Comparison of ENCODE assay signal across 28 mouse cellular contexts in the genomic region with DNA sequence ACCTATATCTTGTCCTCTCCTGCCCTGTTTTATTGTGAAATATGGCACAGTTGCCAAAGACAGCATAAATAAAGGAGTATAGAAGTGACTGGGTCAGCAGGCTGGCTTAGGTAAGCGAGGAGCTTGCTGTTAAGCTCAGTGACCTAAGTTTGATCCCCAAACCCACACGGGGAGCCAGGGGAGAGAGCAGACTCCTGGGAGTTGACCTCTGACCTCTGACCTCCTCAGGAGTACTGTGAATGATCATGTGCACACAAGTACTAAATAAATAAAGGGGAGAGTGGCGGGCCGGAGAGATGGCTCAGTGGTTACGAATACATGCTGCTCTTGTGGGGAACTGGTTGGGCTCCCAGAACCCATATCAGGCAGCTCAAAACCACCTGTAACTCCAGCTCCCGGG. TPM values are rescaled to one million over a fixed set of nuclear protein-coding genes. Genes with fewer than 3 reads are reported as not detected.
A peak's percentile ranks its signal among the peaks of the same experiment; 100 is the strongest.
DNase-seq lines count a peak whose midpoint lies in the region; ATAC-seq and TF ChIP-seq lines count a peak whose summit lies in the region.
"Had no signal": no experiment of that assay in that cellular context is flagged by ENCODE, and none has a peak within 500 bp of the region (broad histone marks: within the 10 kb centered on the region; RNA-seq: fewer than 3 reads in every experiment).

No protein-coding gene starts in this region.

- 73% methylated on average over 6 of the region's 6 CpGs for WGBS in liver, embryonic 13.5 days (ENCODE audit: insufficient replicate concordance)
- WGBS in liver, embryonic 11.5 days = 57% methylated on average over 6 of the region's 6 CpGs
- 62% methylated on average over 6 of the region's 6 CpGs for whole genome bisulfite sequencing in liver, postnatal 0 days (ENCODE audit: insufficient replicate concordance)

- H3K4me3 ChIP-seq in gastrocnemius, adult 2 months = peak overlapping the region; percentile 66
- H3K4me3 ChIP-seq in liver, embryonic 13.5 days (replicated peaks) = no peak overlapping the region
- H3K4me3 ChIP-seq in liver, embryonic 11.5 days (ENCODE audit: low read depth, low read length) = no peak overlapping the region
- H3K4me3 ChIP-seq in liver, postnatal 0 days (ENCODE audit: low read depth, low read length) = no peak overlapping the region
- H3K4me3 ChIP-seq: embryonic facial prominence, embryonic 12.5 days; embryonic facial prominence, embryonic 15.5 days; forebrain, embryonic 12.5 days; forebrain, embryonic 15.5 days; hindbrain, embryonic 12.5 days; hindbrain, embryonic 15.5 days had no signal

- H3K4me2 ChIP-seq in liver, embryonic 13.5 days = no peak overlapping the region
- H3K4me2 ChIP-seq in liver, embryonic 11.5 days = no peak overlapping the region
- no peak overlapping the region for H3K4me2 ChIP-seq in liver, postnatal 0 days (ENCODE audit: low read depth, low read length)
- H3K4me2 ChIP-seq: embryonic facial prominence, embryonic 12.5 days; embryonic facial prominence, embryonic 15.5 days; forebrain, embryonic 12.5 days; forebrain, embryonic 15.5 days; heart, embryonic 11.5 days; hindbrain, embryonic 12.5 days; hindbrain, embryonic 15.5 days had no signal

- H3K9me3 ChIP-seq in liver, embryonic 13.5 days (replicated peaks) = peaks cover 4% of the 10 kb centered on the region; the same call in 1 of the 2 replicates
- no peaks in the 10 kb centered on the region; the same call in 1 of the 2 replicates for H3K9me3 ChIP-seq in liver, embryonic 11.5 days (ENCODE audit: control insufficient read depth, low read length)
- H3K9me3 ChIP-seq in liver, postnatal 0 days (ENCODE audit: low read length) = no peaks in the 10 kb centered on the region
- H3K9me3 ChIP-seq: embryonic facial prominence, embryonic 12.5 days; embryonic facial prominence, embryonic 15.5 days; forebrain, embryonic 12.5 days; forebrain, embryonic 15.5 days; hindbrain, embryonic 15.5 days had no signal

- no peak for TF ChIP-seq CTCF in gastrocnemius, adult 2 months (IDR thresholded peaks at IDR 0.05)
- TF ChIP-seq CTCF in liver, postnatal 0 days (IDR thresholded peaks at IDR 0.05; ENCODE audit: low read depth) = no peak

- ATAC-seq in liver, embryonic 13.5 days (ENCODE audit: low read depth) = no peak
- ATAC-seq in liver, embryonic 11.5 days (replicated peaks; ENCODE audit: low FRiP score) = no peak
- peak; percentile 35 for ATAC-seq in liver, postnatal 0 days
- ATAC-seq: activated CD4-positive, CD25-positive, alpha-beta regulatory T cell, adult 4 months; forebrain, embryonic 15.5 days had no signal

- peaks cover 7% of the 10 kb centered on the region; the same call in 1 of the 2 replicates for H3K36me3 ChIP-seq in liver, embryonic 13.5 days
- no peaks in the 10 kb centered on the region for H3K36me3 ChIP-seq in liver, embryonic 11.5 days (ENCODE audit: control insufficient read depth, insufficient read depth, low read length)
- peaks cover 8% of the 10 kb centered on the region; the same call in 1 of the 2 replicates for H3K36me3 ChIP-seq in liver, postnatal 0 days (replicated peaks; ENCODE audit: insufficient read depth, low read length)
- H3K36me3 ChIP-seq: embryonic facial prominence, embryonic 12.5 days; embryonic facial prominence, embryonic 15.5 days; forebrain, embryonic 12.5 days; forebrain, embryonic 15.5 days; hindbrain, embryonic 12.5 days; hindbrain, embryonic 15.5 days had no signal

- peak; percentile 29 for DNase-seq in gastrocnemius, adult 2 months
- DNase-seq in gastrocnemius, postnatal 14 days = no peak
- DNase-seq in liver, embryonic 13.5 days = no peak
- DNase-seq in liver, embryonic 11.5 days (ENCODE audit: low spot score) = no peak
- DNase-seq in liver, postnatal 0 days = no peak
- no peak for DNase-seq in thymus, postnatal 14 days
- DNase-seq: adrenal gland, postnatal 10 days; adrenal gland, postnatal 36 days; cerebellum, adult 18-20 months; cerebellum, adult 9-10 months; cerebellum, postnatal 14 days; gastrocnemius, postnatal 10 days; heart, adult 11 months had no signal

- intact Hi-C loops in gastrocnemius, adult 2 months (cut with DNase I) = loop anchor here (1.0 kb wide), 1 partner anchor 9 kb away; no protein-coding TSS in a partner anchor
- intact Hi-C loops in gastrocnemius, postnatal 14 days (cut with DNase I; ENCODE audit: low total_unique reads) = no loop called here

- H3K9ac ChIP-seq in liver, embryonic 13.5 days = peak overlapping the region; percentile 39
- H3K9ac ChIP-seq in liver, embryonic 11.5 days (ENCODE audit: low read depth, low read length) = no peak overlapping the region
- no peak overlapping the region for H3K9ac ChIP-seq in liver, postnatal 0 days (replicated peaks)
- H3K9ac ChIP-seq: embryonic facial prominence, embryonic 12.5 days; embryonic facial prominence, embryonic 15.5 days; forebrain, embryonic 12.5 days; forebrain, embryonic 15.5 days; hindbrain, embryonic 12.5 days; hindbrain, embryonic 15.5 days had no signal

- no peaks in the 10 kb centered on the region for H3K27me3 ChIP-seq in liver, embryonic 13.5 days
- no peaks in the 10 kb centered on the region for H3K27me3 ChIP-seq in liver, embryonic 11.5 days (replicated peaks; ENCODE audit: control insufficient read depth, insufficient read depth, low read length)
- no peaks in the 10 kb centered on the region for H3K27me3 ChIP-seq in liver, postnatal 0 days (ENCODE audit: insufficient read depth, low read length)
- H3K27me3 ChIP-seq: embryonic facial prominence, embryonic 12.5 days; embryonic facial prominence, embryonic 15.5 days; forebrain, embryonic 12.5 days; forebrain, embryonic 15.5 days; hindbrain, embryonic 12.5 days; hindbrain, embryonic 15.5 days had no signal

- peak overlapping the region; percentile 93 for H3K27ac ChIP-seq in gastrocnemius, adult 2 months
- H3K27ac ChIP-seq in liver, embryonic 13.5 days = peak overlapping the region; percentile 23; the same call in 1 of the 2 replicates
- no peak overlapping the region for H3K27ac ChIP-seq in liver, embryonic 11.5 days (ENCODE audit: low read depth, low read length)
- H3K27ac ChIP-seq in liver, postnatal 0 days (ENCODE audit: low read depth) = no peak overlapping the region
- H3K27ac ChIP-seq: embryonic facial prominence, embryonic 12.5 days; embryonic facial prominence, embryonic 15.5 days; forebrain, embryonic 12.5 days; forebrain, embryonic 15.5 days; hindbrain, embryonic 12.5 days; hindbrain, embryonic 15.5 days had no signal

- peaks cover 54% of the 10 kb centered on the region for H3K4me1 ChIP-seq in liver, embryonic 13.5 days (replicated peaks)
- peaks cover 44% of the 10 kb centered on the region for H3K4me1 ChIP-seq in liver, embryonic 11.5 days (replicated peaks; ENCODE audit: control insufficient read depth, insufficient read depth, low read length)
- peaks cover 31% of the 10 kb centered on the region for H3K4me1 ChIP-seq in liver, postnatal 0 days (ENCODE audit: insufficient read depth)
- H3K4me1 ChIP-seq: forebrain, embryonic 12.5 days; forebrain, embryonic 15.5 days; hindbrain, embryonic 12.5 days; hindbrain, embryonic 15.5 days had no signal

- no peak for TF ChIP-seq EP300 in liver, postnatal 0 days (IDR thresholded peaks at IDR 0.05; ENCODE audit: low read depth)

RNA-seq across cellular contexts. Expression of a gene that starts 13.3 kb away (rescaled TPM):
- total RNA-seq in gastrocnemius, adult 2 months (2021) = 10 to 100 TPM; 85.3 to 93.9 TPM
- 10 to 100 TPM; 60.0 to 66.0 TPM for total RNA-seq in gastrocnemius, postnatal 14 days (2021)
- 4.4 and 4.6 TPM in 2 replicates for polyA plus RNA-seq in liver, embryonic 13.5 days (2015; fragmentation: Nextera tagmentation; extraction: Ambion mirVana)
- polyA plus RNA-seq in liver, embryonic 11.5 days (2014; fragmentation: Nextera tagmentation; extraction: Ambion mirVana) = 9.6 and 9.8 TPM in 2 replicates
- 5.8 and 7.1 TPM in 2 replicates for polyA plus RNA-seq in liver, postnatal 0 days (2015; fragmentation: Nextera tagmentation; extraction: Ambion mirVana)

RNA-seq across cellular contexts. Expression of a gene that starts 23.5 kb away (rescaled TPM):
- total RNA-seq in gastrocnemius, adult 2 months (2021) = not detected
- not detected for total RNA-seq in gastrocnemius, postnatal 14 days (2021)
- polyA plus RNA-seq in liver, embryonic 13.5 days (2015; fragmentation: Nextera tagmentation; extraction: Ambion mirVana) = 0.08 TPM in 1 of 2 replicates, not detected in the other
- polyA plus RNA-seq in liver, embryonic 11.5 days (2014; fragmentation: Nextera tagmentation; extraction: Ambion mirVana) = not detected in 2 replicates
- polyA plus RNA-seq in liver, postnatal 0 days (2015; fragmentation: Nextera tagmentation; extraction: Ambion mirVana) = 0.07 and 0.15 TPM in 2 replicates
- total RNA-seq: adrenal gland, adult 18-20 months; adrenal gland, postnatal 10 days; adrenal gland, postnatal 36 days; common myeloid progenitor, adult 5-6 weeks; gastrocnemius, postnatal 10 days; gastrocnemius, postnatal 4 days; heart, adult 8-10 months; heart, postnatal 25 days; hematopoietic stem cell, adult 5-6 weeks had no signal
- polyA plus RNA-seq: activated CD4-positive, CD25-positive, alpha-beta regulatory T cell, adult 4 months; embryonic facial prominence, embryonic 12.5 days; forebrain, embryonic 12.5 days; forebrain, embryonic 15.5 days; heart, embryonic 11.5 days; heart, postnatal 0 days; hindbrain, embryonic 12.5 days had no signal

RNA-seq across cellular contexts. Expression of a gene that starts 55.6 kb away (rescaled TPM):
- 1 to 10 TPM; 2.6 to 3.7 TPM for total RNA-seq in gastrocnemius, adult 2 months (2021)
- total RNA-seq in gastrocnemius, postnatal 14 days (2021) = 1 to 10 TPM; 1.3 to 2.2 TPM
- not detected in 2 replicates for polyA plus RNA-seq in liver, embryonic 13.5 days (2015; fragmentation: Nextera tagmentation; extraction: Ambion mirVana)
- 0.44 and 1.7 TPM in 2 replicates for polyA plus RNA-seq in liver, embryonic 11.5 days (2014; fragmentation: Nextera tagmentation; extraction: Ambion mirVana)
- 0.25 TPM in 1 of 2 replicates, not detected in the other for polyA plus RNA-seq in liver, postnatal 0 days (2015; fragmentation: Nextera tagmentation; extraction: Ambion mirVana)
- polyA plus RNA-seq: activated CD4-positive, CD25-positive, alpha-beta regulatory T cell, adult 4 months had no signal

RNA-seq across cellular contexts. Expression of a gene that starts 55.8 kb away (rescaled TPM):
- total RNA-seq in gastrocnemius, adult 2 months (2021) = under 1 TPM; 0.45 to 0.46 TPM
- under 1 TPM; 0.24 to 0.47 TPM for total RNA-seq in gastrocnemius, postnatal 14 days (2021)
- polyA plus RNA-seq in liver, embryonic 13.5 days (2015; fragmentation: Nextera tagmentation; extraction: Ambion mirVana) = 0.06 and 0.07 TPM in 2 replicates
- 0.22 and 0.49 TPM in 2 replicates for polyA plus RNA-seq in liver, embryonic 11.5 days (2014; fragmentation: Nextera tagmentation; extraction: Ambion mirVana)
- 0.13 TPM in 1 of 2 replicates, not detected in the other for polyA plus RNA-seq in liver, postnatal 0 days (2015; fragmentation: Nextera tagmentation; extraction: Ambion mirVana)
- total RNA-seq: hematopoietic stem cell, adult 5-6 weeks had no signal
- polyA plus RNA-seq: activated CD4-positive, CD25-positive, alpha-beta regulatory T cell, adult 4 months had no signal

Comparison
In these comparisons a context has a peak if more than half of its experiments do, and no peak if none do; other contexts are left out.
1. H3K27ac ChIP-seq: peak in gastrocnemius, adult 2 months (single experiment) and liver, embryonic 13.5 days (single experiment); none in liver, embryonic 11.5 days (single experiment) and liver, postnatal 0 days (single experiment).